Mouse (Mus musculus): ENCODE data around the gene Glt1d1. TPM values are rescaled to one million over a fixed set of nuclear protein-coding genes. Genes with fewer than 3 reads are reported as not detected.
"Not testable (repeated sequence)": the region's sequence is repeated elsewhere in the genome, so short reads cannot be mapped to it uniquely, and the experiment has no call there.

The Glt1d1 gene
- total RNA-seq, 1 experiment = 12.3 TPM

DNA sequence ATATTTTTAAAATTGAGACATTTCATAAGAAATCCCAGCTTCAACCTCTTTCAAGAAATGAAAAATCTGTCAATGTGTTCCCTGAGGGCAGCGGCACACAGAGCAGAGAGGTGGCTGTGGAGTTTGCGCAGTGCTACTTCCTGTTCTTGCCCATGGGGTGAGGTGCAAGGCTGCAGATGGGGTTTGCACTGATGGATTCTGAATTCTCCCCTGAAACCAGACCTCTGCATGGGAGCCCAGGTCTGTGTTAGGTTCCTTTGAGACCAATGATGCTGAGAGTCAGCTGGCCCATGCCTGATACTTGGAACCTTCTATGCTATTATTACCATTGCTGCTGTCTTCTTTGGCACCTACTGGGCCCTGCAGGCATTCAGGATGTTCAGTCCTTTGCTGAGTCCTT, 98.3 kb downstream of the Glt1d1 start:
- no peaks in the 10 kb centered on the region for H3K36me3 ChIP-seq (ENCODE audit: control insufficient read depth, insufficient read depth, low read length, poor library complexity, severe bottlenecking)
- DNase-seq (ENCODE audit: low read depth, low spot score) = no peak
- no peak for TF ChIP-seq ZC3H11A (IDR thresholded peaks at IDR 0.05; ENCODE audit: borderline replicate concordance, low read depth, low read length)
- TF ChIP-seq HCFC1 (IDR thresholded peaks at IDR 0.05; ENCODE audit: borderline replicate concordance, insufficient read depth, low read length) = no peak
- TF ChIP-seq MAFK (IDR thresholded peaks at IDR 0.05; ENCODE audit: insufficient read depth, low read depth, low read length) = no peak
- TF ChIP-seq CHD2 (IDR thresholded peaks at IDR 0.05; ENCODE audit: low read depth, low read length) = no peak
- no peak for TF ChIP-seq ZNF384 (IDR thresholded peaks at IDR 0.05; ENCODE audit: low read depth, low read length)
- no peak overlapping the region for H3K4me3 ChIP-seq (ENCODE audit: insufficient read depth in 1 of 2, low read depth in 1 of 2, low read length in 2 of 2, poor library complexity in 1 of 2, severe bottlenecking in 1 of 2)
- no peaks in the 10 kb centered on the region for H3K9me3 ChIP-seq (ENCODE audit: control insufficient read depth, insufficient read depth, low read depth, low read length)
- no peak overlapping the region for H3K9ac ChIP-seq (ENCODE audit: insufficient read depth, low read depth, low read length, poor library complexity, severe bottlenecking)
- no peak overlapping the region for H3K27ac ChIP-seq (ENCODE audit: insufficient read depth, low read depth, low read length, poor library complexity, severe bottlenecking)
- in situ Hi-C loops (cut with MboI; ENCODE audit: low sequenced_read_pairs in 2 of 2, unreplicated experiment in 2 of 2) = no loop called here
- no peaks in the 10 kb centered on the region for H3K4me1 ChIP-seq (ENCODE audit: control insufficient read depth in 2 of 2, insufficient read depth in 2 of 2, low read length in 2 of 2, poor library complexity in 1 of 2)

DNA sequence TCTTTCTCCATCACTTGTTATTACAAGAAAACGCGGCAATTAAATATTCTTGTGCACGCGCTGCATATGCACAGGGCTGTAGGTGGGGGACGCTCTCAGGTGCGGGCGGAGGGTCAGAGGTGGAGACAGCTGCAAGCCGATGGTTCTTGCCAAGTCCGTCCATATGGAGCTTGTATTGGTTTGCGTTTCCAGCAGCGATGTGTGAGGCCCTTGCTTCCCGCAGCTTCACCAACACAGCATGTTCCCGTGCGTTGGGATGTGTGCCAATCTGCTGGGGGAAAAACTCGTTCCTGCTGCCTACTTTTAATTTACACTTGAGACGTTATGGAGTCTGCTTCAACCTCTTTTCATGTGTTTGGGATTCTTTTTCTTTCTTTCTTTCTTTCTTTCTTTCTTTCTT, 109.3 kb downstream of the Glt1d1 start:
- in situ Hi-C loops (cut with MboI; ENCODE audit: low sequenced_read_pairs in 2 of 2, unreplicated experiment in 2 of 2) = no loop called here
- Histone ChIP-seq H3K9me3 (ENCODE audit: control insufficient read depth, insufficient read depth, low read depth, low read length) (no peaks in the 10 kb centered on the region), H3K27ac (ENCODE audit: insufficient read depth, low read depth, low read length, poor library complexity, severe bottlenecking) (no peak overlapping the region), H3K4me3 (ENCODE audit: insufficient read depth in 1 of 2, low read depth in 1 of 2, low read length in 2 of 2, poor library complexity in 1 of 2, severe bottlenecking in 1 of 2) (no peak overlapping the region), H3K9ac (ENCODE audit: insufficient read depth, low read depth, low read length, poor library complexity, severe bottlenecking) (no peak overlapping the region), H3K36me3 (ENCODE audit: control insufficient read depth, insufficient read depth, low read length, poor library complexity, severe bottlenecking) (no peaks in the 10 kb centered on the region), H3K4me1 (ENCODE audit: control insufficient read depth in 2 of 2, insufficient read depth in 2 of 2, low read length in 2 of 2, poor library complexity in 1 of 2) (no peaks in the 10 kb centered on the region)
- TF ChIP-seq CHD2 (IDR thresholded peaks at IDR 0.05; ENCODE audit: low read depth, low read length) = no peak
- TF ChIP-seq ZNF384 (IDR thresholded peaks at IDR 0.05; ENCODE audit: low read depth, low read length) = no peak
- TF ChIP-seq ZC3H11A (IDR thresholded peaks at IDR 0.05; ENCODE audit: borderline replicate concordance, low read depth, low read length) = no peak
- TF ChIP-seq HCFC1 (IDR thresholded peaks at IDR 0.05; ENCODE audit: borderline replicate concordance, insufficient read depth, low read length) = no peak
- TF ChIP-seq MAFK (IDR thresholded peaks at IDR 0.05; ENCODE audit: insufficient read depth, low read depth, low read length) = no peak
- DNase-seq (ENCODE audit: low read depth, low spot score) = no peak

GRCm38 (mm10) chr5:127749540-127749939, 117.5 kb downstream of the Glt1d1 start:
- H3K9me3 ChIP-seq (ENCODE audit: control insufficient read depth, insufficient read depth, low read depth, low read length); H3K27ac ChIP-seq (ENCODE audit: insufficient read depth, low read depth, low read length, poor library complexity, severe bottlenecking); H3K4me3 ChIP-seq (ENCODE audit: insufficient read depth in 1 of 2, low read depth in 1 of 2, low read length in 2 of 2, poor library complexity in 1 of 2, severe bottlenecking in 1 of 2); in situ Hi-C loops (cut with MboI; ENCODE audit: low sequenced_read_pairs in 2 of 2, unreplicated experiment in 2 of 2); DNase-seq (ENCODE audit: low read depth, low spot score); H3K36me3 ChIP-seq (ENCODE audit: control insufficient read depth, insufficient read depth, low read length, poor library complexity, severe bottlenecking); H3K9ac ChIP-seq (ENCODE audit: insufficient read depth, low read depth, low read length, poor library complexity, severe bottlenecking); H3K4me1 ChIP-seq (ENCODE audit: control insufficient read depth in 2 of 2, insufficient read depth in 2 of 2, low read length in 2 of 2, poor library complexity in 1 of 2): not testable (repeated sequence)
- peak; percentile 80 for TF ChIP-seq ZNF384 (IDR thresholded peaks at IDR 0.05; ENCODE audit: low read depth, low read length)

DNA sequence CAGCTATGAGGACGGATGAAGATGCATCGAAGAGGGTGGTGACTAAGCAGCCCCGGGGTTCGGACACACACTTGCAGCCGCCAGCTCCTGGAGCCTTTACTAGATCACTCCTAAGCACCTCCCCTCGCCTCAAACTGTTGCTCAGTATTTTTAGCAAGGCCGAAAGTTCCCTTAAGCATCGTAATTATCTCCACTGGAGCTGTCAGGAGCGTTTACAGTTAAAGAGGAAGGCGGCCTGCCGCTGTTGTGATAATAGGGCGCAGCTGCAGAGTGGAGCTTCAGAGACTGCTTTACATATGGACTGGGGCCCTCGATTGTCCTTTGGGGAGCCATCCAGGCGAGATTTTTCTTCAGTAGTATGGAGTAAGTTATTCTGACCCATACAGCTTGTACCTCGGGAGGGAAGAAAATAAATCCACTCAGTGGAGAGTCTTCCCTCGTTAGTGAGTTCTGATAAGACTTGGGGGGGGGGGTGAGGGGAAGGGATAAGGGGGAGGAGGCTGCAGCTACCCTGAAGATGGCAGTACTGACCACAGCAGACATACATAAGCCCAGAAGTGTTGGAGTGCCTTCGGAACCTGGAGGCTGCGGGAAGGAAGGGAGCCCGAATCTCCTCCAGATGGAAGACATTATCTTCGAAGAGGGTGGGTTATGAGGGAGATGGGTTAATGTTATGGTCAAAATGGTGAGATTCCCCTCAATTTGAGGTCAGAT, 119.4 kb downstream of the Glt1d1 start:
- TF ChIP-seq CHD2 (IDR thresholded peaks at IDR 0.05; ENCODE audit: low read depth, low read length) (no peak), ZC3H11A (IDR thresholded peaks at IDR 0.05; ENCODE audit: borderline replicate concordance, low read depth, low read length) (no peak), ZNF384 (IDR thresholded peaks at IDR 0.05; ENCODE audit: low read depth, low read length) (no peak), HCFC1 (IDR thresholded peaks at IDR 0.05; ENCODE audit: borderline replicate concordance, insufficient read depth, low read length) (no peak), MAFK (IDR thresholded peaks at IDR 0.05; ENCODE audit: insufficient read depth, low read depth, low read length) (no peak)
- Histone ChIP-seq H3K4me3 (ENCODE audit: insufficient read depth in 1 of 2, low read depth in 1 of 2, low read length in 2 of 2, poor library complexity in 1 of 2, severe bottlenecking in 1 of 2) (no peak overlapping the region), H3K4me1 (ENCODE audit: control insufficient read depth in 2 of 2, insufficient read depth in 2 of 2, low read length in 2 of 2, poor library complexity in 1 of 2) (no peaks in the 10 kb centered on the region), H3K9ac (ENCODE audit: insufficient read depth, low read depth, low read length, poor library complexity, severe bottlenecking) (no peak overlapping the region), H3K27ac (ENCODE audit: insufficient read depth, low read depth, low read length, poor library complexity, severe bottlenecking) (no peak overlapping the region), H3K36me3 (ENCODE audit: control insufficient read depth, insufficient read depth, low read length, poor library complexity, severe bottlenecking) (no peaks in the 10 kb centered on the region), H3K9me3 (ENCODE audit: control insufficient read depth, insufficient read depth, low read depth, low read length) (no peaks in the 10 kb centered on the region)
- DNase-seq (ENCODE audit: low read depth, low spot score) = no peak
- in situ Hi-C loops (cut with MboI; ENCODE audit: low sequenced_read_pairs in 2 of 2, unreplicated experiment in 2 of 2) = no loop called here

GRCm38 (mm10) chr5:127755594-127755993, 123.5 kb downstream of the Glt1d1 start:
- TF ChIP-seq MAFK (IDR thresholded peaks at IDR 0.05; ENCODE audit: insufficient read depth, low read depth, low read length) (no peak), CHD2 (IDR thresholded peaks at IDR 0.05; ENCODE audit: low read depth, low read length) (no peak), ZC3H11A (IDR thresholded peaks at IDR 0.05; ENCODE audit: borderline replicate concordance, low read depth, low read length) (no peak), HCFC1 (IDR thresholded peaks at IDR 0.05; ENCODE audit: borderline replicate concordance, insufficient read depth, low read length) (no peak), ZNF384 (IDR thresholded peaks at IDR 0.05; ENCODE audit: low read depth, low read length) (no peak)
- H3K4me1 ChIP-seq (ENCODE audit: control insufficient read depth in 2 of 2, insufficient read depth in 2 of 2, low read length in 2 of 2, poor library complexity in 1 of 2) = no peaks in the 10 kb centered on the region
- H3K36me3 ChIP-seq (ENCODE audit: control insufficient read depth, insufficient read depth, low read length, poor library complexity, severe bottlenecking) = no peaks in the 10 kb centered on the region
- H3K9ac ChIP-seq (ENCODE audit: insufficient read depth, low read depth, low read length, poor library complexity, severe bottlenecking) = no peak overlapping the region
- no peak overlapping the region for H3K4me3 ChIP-seq (ENCODE audit: insufficient read depth in 1 of 2, low read depth in 1 of 2, low read length in 2 of 2, poor library complexity in 1 of 2, severe bottlenecking in 1 of 2)
- in situ Hi-C loops (cut with MboI; ENCODE audit: low sequenced_read_pairs in 2 of 2, unreplicated experiment in 2 of 2) = no loop called here
- no peaks in the 10 kb centered on the region for H3K9me3 ChIP-seq (ENCODE audit: control insufficient read depth, insufficient read depth, low read depth, low read length)
- no peak for DNase-seq (ENCODE audit: low read depth, low spot score)
- no peak overlapping the region for H3K27ac ChIP-seq (ENCODE audit: insufficient read depth, low read depth, low read length, poor library complexity, severe bottlenecking)
